ENCODE assay signal across 8 mouse cellular contexts in genomic region chr13:65241099-65241626, GRCm38 (mm10). TPM values are rescaled to one million over a fixed set of nuclear protein-coding genes. Genes with fewer than 3 reads are reported as not detected.
DNase-seq lines count a peak whose midpoint lies in the region; ATAC-seq and TF ChIP-seq lines count a peak whose summit lies in the region.

No protein-coding gene starts in this region.

- peak; percentile 44; the same call in 1 of the 2 replicates for TF ChIP-seq POLR2A in lung, adult 2 months (IDR thresholded peaks at IDR 0.05; ENCODE audit: borderline replicate concordance, extremely low read depth, low read depth, low read length)

- intact Hi-C loops in heart, postnatal 25 days (cut with DNase I): loop anchor here (1.0 to 5.0 kb wide), 2 partner anchors 37 to 129 kb away; partner anchors contain the start of genes Mfsd14b and Zfp369

- peak; percentile 89 for DNase-seq in ES-E14 (ENCODE audit: low read depth, low spot score)
- peak; percentile 94 for DNase-seq in cerebellum, adult 11-12 months
- DNase-seq in heart, postnatal 25 days (ENCODE audit: low spot score): peak; percentile 84
- DNase-seq in layer of hippocampus, adult 18-20 months (ENCODE audit: low spot score in 2 of 2): peak; percentile 92 to 99
- DNase-seq in lung, adult 2 months: peak; percentile 94
- peak; percentile 84 to 87 for DNase-seq in thymus, adult 18-20 months

- H3K36me3 ChIP-seq in ES-E14 (ENCODE audit: control insufficient read depth, insufficient read depth, low read length, poor library complexity, severe bottlenecking): no peaks in the 10 kb centered on the region
- H3K36me3 ChIP-seq in forebrain, embryonic 15.5 days: peaks cover 11% of the 10 kb centered on the region; the same call in 1 of the 2 replicates

- no peaks in the 10 kb centered on the region for H3K9me3 ChIP-seq in ES-E14 (ENCODE audit: control insufficient read depth, insufficient read depth, low read depth, low read length)
- H3K9me3 ChIP-seq in forebrain, embryonic 15.5 days: peaks cover 13% of the 10 kb centered on the region

- peak overlapping the region; percentile 93 for H3K9ac ChIP-seq in ES-E14 (ENCODE audit: insufficient read depth, low read depth, low read length, poor library complexity, severe bottlenecking)
- peak overlapping the region; percentile 65 for H3K9ac ChIP-seq in forebrain, embryonic 15.5 days (replicated peaks)

- in situ Hi-C loops in ES-E14 (cut with MboI; ENCODE audit: low sequenced_read_pairs in 2 of 2, unreplicated experiment in 2 of 2): no loop called here

- ATAC-seq in forebrain, embryonic 15.5 days (replicated peaks): peak; percentile 84
- ATAC-seq in neutrophil, adult 5-6 weeks (ENCODE audit: extremely low read depth, insufficient number of reproducible peaks, low FRiP score, poor library complexity, severe bottlenecking): peak; percentile 69

- peak overlapping the region; percentile 82 to 96 for H3K4me3 ChIP-seq in ES-E14 (ENCODE audit: insufficient read depth in 1 of 2, low read depth in 1 of 2, low read length in 2 of 2, poor library complexity in 1 of 2, severe bottlenecking in 1 of 2)
- H3K4me3 ChIP-seq in forebrain, embryonic 15.5 days: peak overlapping the region; percentile 78
- peak overlapping the region; percentile 84 for H3K4me3 ChIP-seq in lung, adult 2 months (replicated peaks; ENCODE audit: extremely low read depth, low read depth, low read length)

- peak overlapping the region; percentile 92 for H3K4me2 ChIP-seq in forebrain, embryonic 15.5 days (replicated peaks)

- H3K4me1 ChIP-seq in ES-E14 (ENCODE audit: control insufficient read depth in 2 of 2, insufficient read depth in 2 of 2, low read length in 2 of 2, poor library complexity in 1 of 2): peaks cover 0 to 15% of the 10 kb centered on the region in 2 experiments; a peak in 2 of 4 replicates
- H3K4me1 ChIP-seq in forebrain, embryonic 15.5 days: peaks cover 16% of the 10 kb centered on the region
- H3K4me1 ChIP-seq in lung, adult 2 months (ENCODE audit: control insufficient read depth, insufficient read depth, low read length): peaks cover 4% of the 10 kb centered on the region; the same call in 1 of the 2 replicates

- no peak for TF ChIP-seq CTCF in lung, adult 2 months (IDR thresholded peaks at IDR 0.05; ENCODE audit: insufficient read depth, low read length)

- no peaks in the 10 kb centered on the region for H3K27me3 ChIP-seq in forebrain, embryonic 15.5 days

- peak overlapping the region; percentile 90 for H3K27ac ChIP-seq in ES-E14 (ENCODE audit: insufficient read depth, low read depth, low read length, poor library complexity, severe bottlenecking)
- H3K27ac ChIP-seq in forebrain, embryonic 15.5 days (replicated peaks): peak overlapping the region; percentile 93

- under 1% methylated on average over 45 of the region's 45 CpGs for WGBS in forebrain, embryonic 15.5 days
- WGBS in lung, adult 2 months: under 1% methylated on average over 45 of the region's 45 CpGs

TF ChIP-seq in ES-E14, 5 proteins besides CTCF, POLR2A, EP300 and RAD21:
- TF ChIP-seq CHD2 (IDR thresholded peaks at IDR 0.05; ENCODE audit: low read depth, low read length) (no peak), HCFC1 (IDR thresholded peaks at IDR 0.05; ENCODE audit: borderline replicate concordance, insufficient read depth, low read length) (peak; percentile 78)

RNA-seq across cellular contexts. Expression of gene Gm10775, which starts 18.2 kb away (rescaled TPM):
- 0.21 TPM in 1 of 2 replicates, not detected in the other for total RNA-seq in ES-E14 (2012; rRNA removed)
- not detected in 2 replicates for polyA plus RNA-seq in forebrain, embryonic 15.5 days (2015; fragmentation: Nextera tagmentation; extraction: Ambion mirVana)
- not detected for total RNA-seq in heart, postnatal 25 days (2021)
- under 1 TPM in 1 of 2 experiments, not detected in 1; 0.27 TPM for total RNA-seq in layer of hippocampus, adult 18-20 months (2021)
- polyA plus RNA-seq in lung, adult 2 months (2012; rRNA removed): not detected in 2 replicates
- total RNA-seq in neutrophil, adult 5-6 weeks (2017): not detected in 2 replicates

RNA-seq across cellular contexts. Expression of gene Nlrp4f, which starts 35.4 kb away (rescaled TPM):
- 1.1 and 4.6 TPM in 2 replicates for total RNA-seq in ES-E14 (2012; rRNA removed)
- polyA plus RNA-seq in forebrain, embryonic 15.5 days (2015; fragmentation: Nextera tagmentation; extraction: Ambion mirVana): 0.18 TPM in 1 of 2 replicates, not detected in the other
- not detected for total RNA-seq in heart, postnatal 25 days (2021)
- under 1 TPM in 1 of 2 experiments, not detected in 1; 0.45 TPM for total RNA-seq in layer of hippocampus, adult 18-20 months (2021)
- polyA plus RNA-seq in lung, adult 2 months (2012; rRNA removed): not detected in 2 replicates
- total RNA-seq in neutrophil, adult 5-6 weeks (2017): not detected in 2 replicates

RNA-seq across cellular contexts. Expression of gene Zfp369, which starts 37.5 kb away (rescaled TPM):
- 30.7 and 36.0 TPM in 2 replicates for total RNA-seq in ES-E14 (2012; rRNA removed)
- polyA plus RNA-seq in forebrain, embryonic 15.5 days (2015; fragmentation: Nextera tagmentation; extraction: Ambion mirVana): 20.4 and 21.0 TPM in 2 replicates
- total RNA-seq in heart, postnatal 25 days (2021): 10 to 100 TPM; 20.6 to 23.2 TPM
- 10 to 100 TPM; 65.3 to 66.1 TPM for total RNA-seq in layer of hippocampus, adult 18-20 months (2021)
- polyA plus RNA-seq in lung, adult 2 months (2012; rRNA removed): 13.3 and 16.7 TPM in 2 replicates
- total RNA-seq in neutrophil, adult 5-6 weeks (2017): 46.9 and 56.2 TPM in 2 replicates

Comparison
In these comparisons a context has a peak if more than half of its experiments do, and no peak if none do; other contexts are left out.
1. Peak in every context shown above with its lines: DNase-seq, ATAC-seq, H3K4me3 ChIP-seq and H3K27ac ChIP-seq.